Mouse (Mus musculus) forebrain, embryonic 11.5 days (tissue): ENCODE measurements at regions not wholly inside any gene's neighbourhood (a gene's known extent, or its start where the extent isn't known, plus 50 kb on each side); places are given as distances from the start of the nearest gene placed in this dataset.
A peak's percentile ranks its signal among the peaks of the same experiment; 100 is the strongest.

Source experiments
- ATAC-seq: fragments of 200-750 bp; cut with Nextera tagmentation; replicated peaks from 2 replicates; pipeline ENCODE4 v1.8.0; 2017; ENCODE audit warnings: moderate TSS enrichment; ENCODE audit not compliant: low FRiP score
- DNase-seq: peaks from one replicate; pipeline ENCODE4 v3.0.0-alpha.2; 2017; ENCODE audit warnings: low spot score
- H3K27ac ChIP-seq: fragments of 300-500 bp; sonication (generic); 2 replicates; pipeline ENCODE4 v1.5.1; 2014; ENCODE audit warnings: low read depth, low read length
- H3K27me3 ChIP-seq: fragments of 300-500 bp; sonication (generic); 2 replicates; pipeline ENCODE4 v1.6.1; 2014; ENCODE audit warnings: mild to moderate bottlenecking, low read length, mixed read lengths; ENCODE audit not compliant: control insufficient read depth, insufficient read depth
- H3K36me3 ChIP-seq: fragments of 300-500 bp; sonication (generic); 2 replicates; pipeline ENCODE4 v1.6.1; 2014; ENCODE audit warnings: mild to moderate bottlenecking, low read length, moderate library complexity, mixed read lengths; ENCODE audit not compliant: control insufficient read depth, insufficient read depth
- H3K4me1 ChIP-seq: fragments of 300-500 bp; sonication (generic); replicated peaks from 2 replicates; pipeline ENCODE4 v1.6.1; 2014; ENCODE audit warnings: low read length, mixed read lengths; ENCODE audit not compliant: control insufficient read depth, insufficient read depth
- H3K4me2 ChIP-seq: fragments of 300-500 bp; sonication (generic); 2 replicates; pipeline ENCODE4 v1.6.1; 2014; ENCODE audit warnings: low read depth, mild to moderate bottlenecking, low read length, moderate library complexity, mixed read lengths; ENCODE audit not compliant: severe bottlenecking
- H3K4me3 ChIP-seq: fragments of 300-500 bp; sonication (generic); 2 replicates; pipeline ENCODE4 v1.5.1; 2014; ENCODE audit warnings: low read depth, low read length
- H3K9ac ChIP-seq: fragments of 300-500 bp; sonication (generic); 2 replicates; pipeline ENCODE4 v1.6.1; 2014; ENCODE audit warnings: low read length
- H3K9me3 ChIP-seq: fragments of 300-500 bp; sonication (generic); 2 replicates; pipeline ENCODE4 v1.6.1; 2016; ENCODE audit warnings: low read length, mixed read lengths; ENCODE audit not compliant: control insufficient read depth
- WGBS: fragments of 180-500 bp; shearing (Covaris S2); extraction: QIAGEN DNeasy Blood & Tissue Kit; methylation state at CpG from one replicate; pipeline ENCODE4 v1.1.7; 2014; 5-methylcytosine and 5-hydroxymethylcytosine counted together

DNA sequence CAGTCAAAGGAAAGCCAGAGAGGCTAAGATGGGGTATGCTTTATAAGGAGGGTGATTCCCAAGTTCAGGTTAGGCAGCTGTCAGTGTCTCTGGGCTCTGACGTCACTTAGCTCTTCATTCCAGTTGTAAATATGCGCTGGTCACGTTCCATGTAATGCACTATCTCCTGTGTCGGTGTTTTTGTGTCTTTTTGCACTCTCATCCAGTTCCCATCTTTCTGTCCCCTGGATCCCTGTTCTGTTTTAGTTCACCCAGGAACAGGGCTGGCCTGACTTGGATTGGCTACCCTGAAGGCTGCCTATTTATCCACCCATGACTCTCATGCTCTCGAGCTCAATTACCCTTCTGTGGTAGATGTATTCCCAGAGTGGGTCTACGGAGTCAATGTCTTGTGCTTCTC is 387.9 kb upstream of the Tmpo start:
- H3K27ac ChIP-seq: no peak overlapping the region

DNA sequence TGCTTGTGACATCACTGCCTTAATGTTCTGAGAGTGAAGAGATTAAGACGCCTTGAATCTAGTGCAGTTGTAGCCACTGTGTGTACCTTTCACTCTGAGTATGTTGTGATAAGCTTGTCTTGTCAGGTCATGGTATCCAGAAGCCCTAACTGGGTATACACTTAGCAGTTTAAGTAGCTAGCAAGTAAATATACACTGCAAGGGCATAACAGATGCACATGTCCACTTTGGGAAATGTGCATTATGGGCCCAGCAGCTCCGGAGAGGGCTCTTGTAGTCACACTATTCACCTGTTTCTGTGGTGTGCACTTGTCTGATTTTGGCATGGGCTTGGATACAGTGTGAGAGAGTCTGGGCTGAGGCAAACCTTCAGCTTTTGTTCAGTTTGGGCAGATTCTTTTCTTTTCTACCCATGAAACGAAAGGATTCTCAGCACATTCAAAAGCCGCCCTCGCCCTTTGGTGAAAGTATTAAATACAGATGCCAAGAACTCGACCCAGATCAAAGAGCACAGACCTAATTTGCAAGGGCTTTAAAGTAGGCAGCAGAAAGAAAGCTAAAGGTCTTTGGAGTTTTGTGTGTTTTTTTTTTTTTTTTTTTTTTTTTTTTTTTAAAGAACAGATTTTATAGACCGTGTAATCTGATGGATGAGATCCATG is 385.1 kb upstream of the Tmpo start:
- Histone ChIP-seq H3K4me3 (no peak overlapping the region), H3K4me1 (no peaks in the 10 kb centered on the region), H3K27me3 (no peaks in the 10 kb centered on the region), H3K4me2 (no peak overlapping the region), H3K27ac (no peak overlapping the region), H3K9me3 (no peaks in the 10 kb centered on the region), H3K36me3 (no peaks in the 10 kb centered on the region), H3K9ac (no peak overlapping the region)
- DNase-seq: no peak
- WGBS: 31% methylated on average over 7 of the region's 7 CpGs
- ATAC-seq: no peak

More for the DNA sequence above, 387.9 kb upstream of the Tmpo start:
- H3K9me3 ChIP-seq: no peaks in the 10 kb centered on the region
- no peak overlapping the region for H3K4me2 ChIP-seq
- H3K36me3 ChIP-seq: no peaks in the 10 kb centered on the region
- no peak overlapping the region for H3K4me3 ChIP-seq
- H3K9ac ChIP-seq: no peak overlapping the region
- DNase-seq (no peak), ATAC-seq (no peak)
- 90% methylated on average over 6 of the region's 6 CpGs for WGBS
- H3K27me3 ChIP-seq: no peaks in the 10 kb centered on the region
- no peaks in the 10 kb centered on the region for H3K4me1 ChIP-seq

DNA sequence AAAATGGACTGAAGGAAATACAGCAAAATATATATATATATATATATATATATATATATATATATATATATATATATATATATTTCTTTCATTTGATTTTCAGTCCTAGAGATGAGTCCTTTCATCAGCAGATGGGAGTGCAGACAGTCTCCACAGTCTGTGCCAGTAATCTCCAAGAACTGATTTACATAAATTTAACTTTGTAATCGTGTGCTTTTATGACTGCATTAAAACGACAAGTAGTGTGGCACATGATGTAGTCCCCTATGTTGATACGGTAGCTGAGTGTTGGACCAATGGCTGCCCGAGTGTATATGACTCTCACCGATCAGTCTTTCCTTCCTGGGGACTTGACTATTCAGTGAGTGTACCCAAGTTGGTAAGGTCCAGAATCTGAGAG is 378.2 kb upstream of the Tmpo start:
- Histone ChIP-seq H3K4me1 (no peaks in the 10 kb centered on the region), H3K9ac (no peak overlapping the region), H3K9me3 (no peaks in the 10 kb centered on the region), H3K4me3 (no peak overlapping the region), H3K36me3 (no peaks in the 10 kb centered on the region), H3K27ac (no peak overlapping the region), H3K27me3 (no peaks in the 10 kb centered on the region), H3K4me2 (no peak overlapping the region)
- DNase-seq: no peak
- no peak for ATAC-seq
- 91% methylated on average over 5 of the region's 5 CpGs for WGBS

DNA sequence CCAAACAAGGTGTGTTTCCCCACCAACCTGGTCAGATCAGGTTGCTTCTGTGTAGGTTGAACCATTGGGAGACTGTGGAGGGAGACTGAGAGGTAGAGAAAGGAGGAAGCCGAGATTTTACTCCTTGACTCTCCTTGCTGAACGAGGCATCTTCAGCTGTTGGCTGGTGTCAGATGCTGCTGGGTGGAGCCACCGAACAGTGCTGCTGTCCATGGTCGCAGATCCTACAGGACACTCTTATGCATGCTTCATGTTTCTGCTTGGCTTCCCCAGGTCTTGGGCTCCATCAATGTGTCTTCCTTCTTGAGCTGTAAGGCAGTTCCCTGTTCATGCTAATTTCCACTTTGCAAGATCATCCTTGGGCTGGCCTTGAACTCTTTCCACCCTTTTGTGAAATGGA is 367.0 kb upstream of the Tmpo start:
- Histone ChIP-seq H3K27me3 (no peaks in the 10 kb centered on the region), H3K9ac (no peak overlapping the region), H3K4me3 (no peak overlapping the region), H3K27ac (no peak overlapping the region), H3K36me3 (no peaks in the 10 kb centered on the region), H3K9me3 (no peaks in the 10 kb centered on the region), H3K4me2 (no peak overlapping the region), H3K4me1 (no peaks in the 10 kb centered on the region)
- WGBS: 71% methylated on average over 4 of the region's 4 CpGs
- ATAC-seq: no peak
- DNase-seq: no peak

DNA sequence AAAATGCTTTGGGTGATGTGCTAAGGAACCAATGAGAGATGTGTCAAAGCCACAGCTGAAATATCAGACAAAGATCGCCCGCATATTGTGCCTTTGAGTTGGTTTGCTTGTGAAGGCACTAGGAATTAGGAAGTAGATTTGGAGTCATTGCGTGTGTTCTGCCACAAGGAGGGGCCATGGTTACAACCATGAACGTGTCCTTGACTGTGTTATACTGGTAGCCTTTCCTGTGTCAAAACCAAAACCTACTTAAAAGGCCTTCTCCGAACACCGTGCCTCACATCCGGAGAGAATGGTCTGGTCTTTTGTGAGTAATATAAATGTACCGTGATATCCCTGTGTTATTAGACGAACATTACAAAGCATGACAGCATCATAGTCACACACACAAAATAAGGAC is 365.0 kb upstream of the Tmpo start:
- Histone ChIP-seq H3K27me3 (no peaks in the 10 kb centered on the region), H3K4me1 (no peaks in the 10 kb centered on the region; the same call in 1 of the 2 replicates), H3K27ac (no peak overlapping the region), H3K9ac (no peak overlapping the region), H3K4me2 (no peak overlapping the region), H3K9me3 (no peaks in the 10 kb centered on the region), H3K36me3 (no peaks in the 10 kb centered on the region), H3K4me3 (no peak overlapping the region)
- peak; percentile 71 for ATAC-seq
- 44% methylated on average over 9 of the region's 9 CpGs for WGBS
- peak; percentile 64 for DNase-seq

DNA sequence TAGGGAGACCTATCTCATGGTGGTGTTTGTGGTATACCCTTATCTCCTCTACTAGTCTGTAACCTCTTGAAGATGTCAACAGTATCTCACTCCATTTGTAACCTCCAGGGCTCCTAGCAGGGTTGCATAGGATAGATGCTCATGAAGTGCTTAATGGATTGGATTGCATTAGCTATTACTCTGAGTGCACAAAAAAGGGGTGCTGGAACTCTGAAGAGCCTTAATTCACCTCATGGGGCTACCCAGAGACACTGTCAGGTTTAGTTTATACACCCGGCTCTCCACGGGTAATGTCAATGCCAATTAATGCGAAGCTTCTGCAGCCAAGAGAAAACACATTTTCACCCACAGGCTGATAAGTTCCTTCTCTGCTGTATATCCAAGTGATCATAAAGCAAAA is 364.3 kb upstream of the Tmpo start:
- Histone ChIP-seq H3K27me3 (no peaks in the 10 kb centered on the region), H3K4me1 (no peaks in the 10 kb centered on the region; the same call in 1 of the 2 replicates), H3K9me3 (no peaks in the 10 kb centered on the region), H3K36me3 (no peaks in the 10 kb centered on the region), H3K27ac (no peak overlapping the region), H3K9ac (no peak overlapping the region), H3K4me3 (no peak overlapping the region), H3K4me2 (no peak overlapping the region)
- no peak for ATAC-seq
- WGBS: 86% methylated on average over 3 of the region's 3 CpGs
- no peak for DNase-seq

DNA sequence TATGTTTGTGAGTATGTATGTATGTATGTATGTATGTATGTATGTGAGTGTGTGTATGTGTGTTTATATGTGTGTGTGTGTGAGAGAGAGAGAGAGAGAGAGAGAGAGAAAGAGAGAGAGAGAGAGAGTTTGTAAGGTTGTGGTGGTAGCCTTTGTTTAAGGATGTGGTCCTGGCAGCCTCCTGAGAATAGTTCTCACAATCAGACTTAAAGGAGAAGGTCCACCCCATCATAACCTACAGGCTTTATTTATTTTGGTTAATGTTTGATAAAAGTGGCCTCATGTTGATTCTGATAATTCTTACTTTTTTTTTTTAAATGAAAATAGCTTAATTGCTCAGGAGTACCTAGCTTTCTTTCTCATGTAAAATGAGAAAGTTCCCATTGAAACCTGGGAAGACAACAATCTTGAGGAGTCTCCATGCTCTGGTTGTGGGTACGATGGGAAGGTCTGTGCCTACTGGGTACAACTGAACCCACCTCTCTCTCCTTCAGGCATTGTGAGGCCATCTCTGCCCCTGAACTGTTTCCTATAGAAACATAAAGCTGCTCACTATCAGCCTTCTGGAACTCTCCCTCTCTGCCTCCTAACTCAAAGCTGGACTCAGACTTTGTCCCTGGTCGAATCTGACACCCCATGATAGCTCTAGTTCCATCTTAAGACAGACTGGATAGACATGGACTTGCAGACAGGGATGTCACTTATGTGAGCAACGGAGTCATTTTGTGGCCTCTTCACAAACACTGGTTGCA is 362.2 kb upstream of the Tmpo start:
- Histone ChIP-seq H3K4me3 (no peak overlapping the region), H3K27me3 (no peaks in the 10 kb centered on the region), H3K4me1 (no peaks in the 10 kb centered on the region; the same call in 1 of the 2 replicates), H3K9me3 (no peaks in the 10 kb centered on the region), H3K27ac (no peak overlapping the region), H3K4me2 (no peak overlapping the region), H3K36me3 (no peaks in the 10 kb centered on the region), H3K9ac (no peak overlapping the region)
- 91% methylated on average over 3 of the region's 3 CpGs for WGBS
- ATAC-seq (no peak), DNase-seq (no peak)

DNA sequence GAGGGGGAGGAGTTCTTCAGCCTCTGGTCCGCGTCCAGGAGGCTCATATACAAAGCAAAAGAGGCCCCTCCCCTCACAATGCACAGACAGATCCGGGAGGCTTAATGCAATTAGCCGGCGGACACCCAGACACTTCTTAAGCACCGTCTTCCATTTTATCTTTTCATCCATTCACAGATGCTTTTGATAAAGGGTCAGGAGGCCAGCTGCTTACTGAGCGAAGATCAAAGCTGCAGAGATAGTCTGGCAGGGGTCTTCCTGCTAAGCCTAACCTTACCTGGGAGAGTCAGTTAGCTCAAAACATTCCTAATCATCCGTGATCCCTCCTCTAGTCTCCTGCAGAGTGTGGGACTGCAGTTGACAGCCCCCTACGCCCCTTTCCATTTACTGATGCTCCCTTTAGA is 361.1 kb upstream of the Tmpo start:
- Histone ChIP-seq H3K27ac (no peak overlapping the region), H3K4me2 (no peak overlapping the region)
- 3% methylated on average over 9 of the region's 9 CpGs for WGBS

DNA sequence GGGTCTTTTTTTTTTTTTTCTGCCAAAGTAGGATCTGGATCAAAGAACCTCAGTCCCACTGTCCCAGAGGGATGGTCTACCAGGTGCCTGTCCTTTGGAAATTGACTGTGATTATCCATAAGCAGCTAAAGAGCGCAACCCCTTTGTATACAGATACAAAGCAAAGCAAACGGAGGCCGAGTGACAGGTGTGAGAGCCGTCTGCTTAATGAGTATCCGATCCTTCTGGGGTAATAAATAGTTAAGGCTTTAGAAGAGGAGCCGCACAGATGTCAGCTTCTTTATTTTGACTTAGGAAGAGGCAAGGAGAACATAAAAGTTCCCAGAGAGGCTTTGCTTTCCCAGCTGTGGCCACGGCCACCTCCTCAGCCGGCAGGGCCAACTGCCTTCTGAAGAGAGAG is 356.1 kb upstream of the Tmpo start:
- no peaks in the 10 kb centered on the region for H3K9me3 ChIP-seq
- H3K4me2 ChIP-seq: no peak overlapping the region
- H3K9ac ChIP-seq: no peak overlapping the region
- no peak overlapping the region for H3K27ac ChIP-seq
- H3K4me1 ChIP-seq: no peaks in the 10 kb centered on the region; the same call in 1 of the 2 replicates
- no peaks in the 10 kb centered on the region for H3K36me3 ChIP-seq
- H3K4me3 ChIP-seq: no peak overlapping the region
- DNase-seq: no peak
- no peak for ATAC-seq
- H3K27me3 ChIP-seq: no peaks in the 10 kb centered on the region
- WGBS: 28% methylated on average over 8 of the region's 8 CpGs

More for the DNA sequence above, 361.1 kb upstream of the Tmpo start:
- peak; percentile 51 for ATAC-seq
- H3K36me3 ChIP-seq: no peaks in the 10 kb centered on the region
- H3K27me3 ChIP-seq: no peaks in the 10 kb centered on the region
- H3K9ac ChIP-seq: no peak overlapping the region
- H3K4me3 ChIP-seq: no peak overlapping the region
- DNase-seq: no peak
- H3K9me3 ChIP-seq: no peaks in the 10 kb centered on the region
- no peaks in the 10 kb centered on the region; the same call in 1 of the 2 replicates for H3K4me1 ChIP-seq
